Mouse (Mus musculus) limb, embryonic 14.5 days (tissue): ENCODE data around the gene Simc1. TPM values are rescaled to one million over a fixed set of nuclear protein-coding genes. Genes with fewer than 3 reads are reported as not detected.

Source experiments
- ATAC-seq: fragments of 200-750 bp; cut with Nextera tagmentation; 2 replicates; pipeline ENCODE4 v1.8.0; 2017; ENCODE audit warnings: low read depth, moderate number of reproducible peaks, moderate TSS enrichment; ENCODE audit not compliant: low FRiP score
- DNase-seq: peaks from one replicate; pipeline ENCODE4 v3.0.0-alpha.2; 2015; ENCODE audit warnings: low spot score
- H3K27ac ChIP-seq: fragments of 300-500 bp; sonication (generic); replicated peaks from 2 replicates; pipeline ENCODE4 v1.5.1; 2014; ENCODE audit warnings: low read depth, mild to moderate bottlenecking, low read length, moderate library complexity, mixed read lengths
- H3K27me3 ChIP-seq: fragments of 300-500 bp; sonication (generic); 2 replicates; pipeline ENCODE4 v1.6.1; 2014; ENCODE audit warnings: low read length, mixed read lengths; ENCODE audit not compliant: control insufficient read depth, insufficient read depth
- H3K36me3 ChIP-seq: fragments of 300-500 bp; sonication (generic); 2 replicates; pipeline ENCODE4 v1.6.1; 2014; ENCODE audit warnings: mild to moderate bottlenecking, low read length, moderate library complexity, mixed read lengths; ENCODE audit not compliant: control insufficient read depth, insufficient read depth
- H3K4me1 ChIP-seq: fragments of 300-500 bp; sonication (generic); 2 replicates; pipeline ENCODE4 v1.6.1; 2014; ENCODE audit warnings: antibody characterized with exemption, low read length, mixed read lengths; ENCODE audit not compliant: control insufficient read depth, insufficient read depth
- H3K4me2 ChIP-seq: fragments of 300-500 bp; sonication (generic); replicated peaks from 2 replicates; pipeline ENCODE4 v1.6.1; 2014; ENCODE audit warnings: low read depth, mild to moderate bottlenecking, low read length, moderate library complexity; ENCODE audit not compliant: severe bottlenecking
- H3K4me3 ChIP-seq: fragments of 300-500 bp; sonication (generic); replicated peaks from 2 replicates; pipeline ENCODE4 v1.5.1; 2014; ENCODE audit warnings: low read length
- H3K9ac ChIP-seq: fragments of 300-500 bp; sonication (generic); 2 replicates; pipeline ENCODE4 v1.6.1; 2014; ENCODE audit warnings: mild to moderate bottlenecking, low read depth, low read length, moderate library complexity; ENCODE audit not compliant: severe bottlenecking
- H3K9me3 ChIP-seq: fragments of 300-500 bp; sonication (generic); 2 replicates; pipeline ENCODE4 v1.6.1; 2016; ENCODE audit warnings: low read length; ENCODE audit not compliant: control insufficient read depth
- POLR2A ChIP-seq: fragments of 200-500 bp; IDR thresholded peaks from 2 replicates; pipeline ENCODE4 v1.8.0; 2012; ENCODE audit warnings: inconsistent platforms, mild to moderate bottlenecking, moderate library complexity, borderline replicate concordance; ENCODE audit not compliant: insufficient read depth, insufficient read length; ENCODE audit errors: extremely low read depth
- WGBS: fragments of 180-500 bp; shearing (Covaris S2); extraction: QIAGEN DNeasy Blood & Tissue Kit; methylation state at CpG from one replicate; pipeline ENCODE4 v1.1.7; 2014; 5-methylcytosine and 5-hydroxymethylcytosine counted together
- polyA plus RNA-seq, 2 experiments: library from polyadenylated mRNA; depleted of rRNA in 1 of 2; stranded (reverse) in 1 of 2; unstranded in 1 of 2; fragments of >200 nt; fragmentation: Nextera tagmentation in 1 of 2; extraction: Ambion mirVana in 1 of 2; gene quantifications; 2 replicates each; pipeline versions ENCODE4 v1.2.1 to v1.2.3; 2012 to 2014

The Simc1 gene
- polyA plus RNA-seq (2012; rRNA removed) (21.0 and 25.0 TPM in 2 replicates), polyA plus RNA-seq (2014; fragmentation: Nextera tagmentation; extraction: Ambion mirVana) (13.8 and 14.8 TPM in 2 replicates)

GRCm38 (mm10) chr13:54503604-54504521 is at the start of gene Simc1:
Gene Simc1, plus strand, starts transcription at chr13:54503779.
- Histone ChIP-seq H3K9me3 (no peaks in the 10 kb centered on the region), H3K36me3 (no peaks in the 10 kb centered on the region), H3K4me2 (peak within 1 kb of the TSS; percentile 85), H3K4me3 (peak within 1 kb of the TSS; percentile 78), H3K27ac (peak within 1 kb of the TSS; percentile 81), H3K4me1 (peaks cover 12% of the 10 kb centered on the region), H3K9ac (peak within 1 kb of the TSS; percentile 82), H3K27me3 (no peaks in the 10 kb centered on the region)
- under 1% methylated on average over 59 of the region's 105 CpGs for WGBS
- ATAC-seq, result peak; percentile 92
- peak; percentile 75; the same call in 1 of the 2 replicates for TF ChIP-seq POLR2A
- DNase-seq, result peak; percentile 42

GRCm38 (mm10) chr13:54457062-54457461 is 46.5 kb upstream of the Simc1 start:
- no peaks in the 10 kb centered on the region for H3K4me1 ChIP-seq
- H3K9me3 ChIP-seq, result no peaks in the 10 kb centered on the region
- no peak overlapping the region for H3K9ac ChIP-seq
- TF ChIP-seq POLR2A, result no peak
- H3K27me3 ChIP-seq, result no peaks in the 10 kb centered on the region
- H3K27ac ChIP-seq, result no peak overlapping the region
- H3K36me3 ChIP-seq, result peaks cover 73% of the 10 kb centered on the region
- no peak for ATAC-seq
- WGBS, result 82% methylated on average over 2 of the region's 2 CpGs
- H3K4me2 ChIP-seq, result no peak overlapping the region
- no peak for DNase-seq
- no peak overlapping the region for H3K4me3 ChIP-seq

- no peak overlapping the region for H3K9ac ChIP-seq
These were observed 44.3 kb upstream of the Simc1 start for GRCm38 (mm10) chr13:54459282-54459681.

GRCm38 (mm10) chr13:54468098-54469011 is 35.2 kb upstream of the Simc1 start, which contains the start of gene Thoc3:
Gene Thoc3, minus strand, starts transcription at chr13:54468849.
- Histone ChIP-seq H3K4me2 (peak within 1 kb of the TSS; percentile 85), H3K9ac (peak within 1 kb of the TSS; percentile 91), H3K36me3 (peaks cover 42% of the 10 kb centered on the region), H3K4me3 (peak within 1 kb of the TSS; percentile 92), H3K9me3 (no peaks in the 10 kb centered on the region; the same call in 1 of the 2 replicates), H3K27me3 (no peaks in the 10 kb centered on the region), H3K4me1 (peaks cover 8% of the 10 kb centered on the region), H3K27ac (peak within 1 kb of the TSS; percentile 59; the same call in 1 of the 2 replicates)
- ATAC-seq (peak; percentile 95), DNase-seq (peak; percentile 90)
- TF ChIP-seq POLR2A, result peak; percentile 81; the same call in 1 of the 2 replicates
- under 1% methylated on average over 64 of the region's 67 CpGs for WGBS

More at GRCm38 (mm10) chr13:54459282-54459681, 44.3 kb upstream of the Simc1 start:
- no peak overlapping the region for H3K4me2 ChIP-seq
- ATAC-seq (peak; percentile 37; the same call in 1 of the 2 replicates), DNase-seq (no peak)
- no peak overlapping the region for H3K27ac ChIP-seq
- peaks cover 92% of the 10 kb centered on the region for H3K36me3 ChIP-seq
- H3K4me1 ChIP-seq, result no peaks in the 10 kb centered on the region
- TF ChIP-seq POLR2A, result no peak
- WGBS, result 74% methylated on average over 4 of the region's 4 CpGs
- H3K4me3 ChIP-seq, result no peak overlapping the region
- H3K27me3 ChIP-seq, result no peaks in the 10 kb centered on the region
- H3K9me3 ChIP-seq, result no peaks in the 10 kb centered on the region; the same call in 1 of the 2 replicates
